Mouse (Mus musculus) ES-Bruce4 (cell line): ENCODE measurements around the gene Myl3.

Experiments used
- CTCF ChIP-seq: IDR thresholded peaks from one replicate; pipeline ENCODE4 v1.8.1; 2011; ENCODE audit warnings: low read depth, low read length
- POLR2A ChIP-seq: IDR thresholded peaks from one replicate; pipeline ENCODE4 v1.8.1; 2011; ENCODE audit warnings: low read length; ENCODE audit not compliant: insufficient read depth

GRCm38 (mm10) chr9:110774403-110775268, 33.0 kb downstream of the Myl3 start:
- no peak for TF ChIP-seq CTCF
- no peak for TF ChIP-seq POLR2A
